Mouse (Mus musculus) heart, embryonic 16.5 days (tissue): Measurements from ENCODE around the gene Dnaic1. TPM values are rescaled to one million over a fixed set of nuclear protein-coding genes. Genes with fewer than 3 reads are reported as not detected.

ENCODE experiments used
- ATAC-seq: fragments of 200-750 bp; cut with Nextera tagmentation; replicated peaks from 2 replicates; pipeline ENCODE4 v1.8.0; 2017; ENCODE audit warnings: moderate number of reproducible peaks; ENCODE audit not compliant: insufficient read depth, low FRiP score; ENCODE audit errors: extremely low read depth
- H3K27ac ChIP-seq: fragments of 300-500 bp; sonication (generic); 2 replicates; pipeline ENCODE4 v1.5.1; 2014; ENCODE audit warnings: mild to moderate bottlenecking, low read length, control low read depth, moderate library complexity
- H3K27me3 ChIP-seq: fragments of 300-500 bp; sonication (generic); 2 replicates; pipeline ENCODE4 v1.6.1; 2014; ENCODE audit warnings: low read length, mixed read lengths; ENCODE audit not compliant: control insufficient read depth, insufficient read depth
- H3K36me3 ChIP-seq: fragments of 300-500 bp; sonication (generic); 2 replicates; pipeline ENCODE4 v1.6.1; 2014; ENCODE audit not compliant: control insufficient read depth, insufficient read depth
- H3K4me1 ChIP-seq: fragments of 300-500 bp; sonication (generic); 2 replicates; pipeline ENCODE4 v1.6.1; 2014; ENCODE audit warnings: low read length, mixed read lengths; ENCODE audit not compliant: control insufficient read depth, insufficient read depth
- H3K4me2 ChIP-seq: fragments of 300-500 bp; sonication (generic); 2 replicates; pipeline ENCODE4 v1.6.1; 2014; ENCODE audit warnings: low read depth, mild to moderate bottlenecking, control low read depth, low read length
- H3K4me3 ChIP-seq: fragments of 300-500 bp; sonication (generic); 2 replicates; pipeline ENCODE4 v1.5.1; 2014; ENCODE audit warnings: mild to moderate bottlenecking, control low read depth, low read length
- H3K9ac ChIP-seq: fragments of 300-500 bp; sonication (generic); 2 replicates; pipeline ENCODE4 v1.6.1; 2014; ENCODE audit warnings: low read length, control low read depth
- H3K9me3 ChIP-seq: fragments of 300-500 bp; sonication (generic); replicated peaks from 2 replicates; pipeline ENCODE4 v1.6.1; 2016; ENCODE audit warnings: low read length; ENCODE audit not compliant: control insufficient read depth
- WGBS: fragments of 180-500 bp; shearing (Covaris S2); extraction: QIAGEN DNeasy Blood & Tissue Kit; methylation state at CpG from one replicate; pipeline ENCODE4 v1.1.7; 2014; 5-methylcytosine and 5-hydroxymethylcytosine counted together
- polyA plus RNA-seq: library from polyadenylated mRNA; unstranded; fragments of >200 nt; fragmentation: Nextera tagmentation; extraction: Ambion mirVana; gene quantifications from 2 replicates; pipeline ENCODE4 v1.2.1, GENCODE M21; 2015

Dnaic1 gene
- polyA plus RNA-seq, 1 experiment from 2014 or later: 2.6 TPM

- Histone ChIP-seq H3K36me3 (no peaks in the 10 kb centered on the region), H3K4me3 (no peak overlapping the region), H3K9me3 (no peaks in the 10 kb centered on the region), H3K27ac (no peak overlapping the region), H3K27me3 (no peaks in the 10 kb centered on the region), H3K9ac (no peak overlapping the region), H3K4me2 (no peak overlapping the region), H3K4me1 (peaks cover 11% of the 10 kb centered on the region; the same call in 1 of the 2 replicates)
- no peak for ATAC-seq
- 18% methylated on average over 6 of the region's 6 CpGs for WGBS
Measured at GRCm38 (mm10) chr4:41532420-41532819, 37.2 kb upstream of the Dnaic1 start.

DNA sequence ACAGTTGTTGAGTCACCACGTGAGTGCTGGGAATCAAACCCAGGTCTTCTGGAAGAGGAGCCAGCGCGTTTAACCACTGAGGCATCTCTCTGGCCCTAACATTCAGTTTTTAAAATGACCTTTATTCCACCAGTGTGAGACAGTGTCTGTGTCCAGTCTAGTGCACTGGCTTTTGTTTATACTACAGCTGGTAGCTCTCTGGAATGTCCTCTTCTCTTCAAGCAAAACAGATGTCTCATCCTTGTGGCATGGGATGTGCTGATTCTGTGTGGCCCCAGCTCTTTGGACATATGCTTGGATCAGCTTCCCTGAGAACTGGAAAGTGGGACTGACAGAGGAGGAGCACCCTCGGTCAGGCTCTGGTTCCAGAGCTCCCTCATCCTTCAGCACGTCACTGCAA lies 34.7 kb upstream of the Dnaic1 start:
- Histone ChIP-seq H3K27me3 (no peaks in the 10 kb centered on the region), H3K4me1 (no peaks in the 10 kb centered on the region), H3K9ac (no peak overlapping the region), H3K4me2 (no peak overlapping the region), H3K4me3 (no peak overlapping the region), H3K27ac (no peak overlapping the region), H3K9me3 (no peaks in the 10 kb centered on the region), H3K36me3 (no peaks in the 10 kb centered on the region)
- ATAC-seq: no peak
- 66% methylated on average over 5 of the region's 5 CpGs for WGBS

GRCm38 (mm10) chr4:41542136-41542535 lies 27.4 kb upstream of the Dnaic1 start:
- WGBS: 77% methylated on average over 8 of the region's 8 CpGs
- H3K27me3 ChIP-seq: no peaks in the 10 kb centered on the region
- no peak for ATAC-seq

DNA sequence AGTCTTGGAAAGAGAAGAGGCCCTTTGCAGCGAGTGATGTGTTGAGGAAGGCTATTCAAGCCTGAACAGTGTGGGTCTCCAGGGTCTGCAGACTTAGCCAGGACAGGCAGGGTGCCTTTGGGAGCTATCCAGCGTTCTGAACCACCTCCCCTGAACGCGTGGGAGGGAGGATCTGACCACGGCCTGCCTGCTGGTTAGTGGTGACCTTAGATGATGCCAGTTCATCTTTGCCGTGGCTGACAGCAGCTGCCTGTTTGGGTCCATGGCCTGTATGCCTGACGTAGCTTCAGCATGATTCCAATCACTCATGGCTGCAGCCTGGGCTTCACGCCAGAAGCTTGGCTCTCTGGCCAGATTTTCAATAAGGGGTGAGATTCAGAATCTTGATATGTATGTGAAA lies 23.6 kb upstream of the Dnaic1 start:
- H3K4me1 ChIP-seq: no peaks in the 10 kb centered on the region
- no peaks in the 10 kb centered on the region for H3K27me3 ChIP-seq
- H3K4me3 ChIP-seq: no peak overlapping the region
- 14% methylated on average over 8 of the region's 8 CpGs for WGBS
- no peak overlapping the region for H3K4me2 ChIP-seq
- H3K27ac ChIP-seq: no peak overlapping the region
- H3K36me3 ChIP-seq: no peaks in the 10 kb centered on the region
- 0 out of 2 replicates have a peak, but pooled peaks have one; percentile 37 for ATAC-seq
- peaks cover 3% of the 10 kb centered on the region; the same call in 1 of the 2 replicates for H3K9me3 ChIP-seq
- no peak overlapping the region for H3K9ac ChIP-seq

More at GRCm38 (mm10) chr4:41542136-41542535, 27.4 kb upstream of the Dnaic1 start:
- H3K9ac ChIP-seq: no peak overlapping the region
- H3K36me3 ChIP-seq: no peaks in the 10 kb centered on the region
- H3K9me3 ChIP-seq: no peaks in the 10 kb centered on the region
- no peaks in the 10 kb centered on the region for H3K4me1 ChIP-seq
- no peak overlapping the region for H3K4me3 ChIP-seq
- H3K27ac ChIP-seq: no peak overlapping the region
- no peak overlapping the region for H3K4me2 ChIP-seq

GRCm38 (mm10) chr4:41547086-41547485 lies 22.5 kb upstream of the Dnaic1 start:
- 83% methylated on average over 1 of the region's 1 CpGs for WGBS
- H3K9me3 ChIP-seq: peaks cover 3% of the 10 kb centered on the region; the same call in 1 of the 2 replicates
- H3K27me3 ChIP-seq: no peaks in the 10 kb centered on the region
- no peak overlapping the region for H3K27ac ChIP-seq
- no peak for ATAC-seq
- H3K4me2 ChIP-seq: no peak overlapping the region
- H3K4me3 ChIP-seq: no peak overlapping the region
- no peak overlapping the region for H3K9ac ChIP-seq
- no peaks in the 10 kb centered on the region for H3K36me3 ChIP-seq
- no peaks in the 10 kb centered on the region for H3K4me1 ChIP-seq

DNA sequence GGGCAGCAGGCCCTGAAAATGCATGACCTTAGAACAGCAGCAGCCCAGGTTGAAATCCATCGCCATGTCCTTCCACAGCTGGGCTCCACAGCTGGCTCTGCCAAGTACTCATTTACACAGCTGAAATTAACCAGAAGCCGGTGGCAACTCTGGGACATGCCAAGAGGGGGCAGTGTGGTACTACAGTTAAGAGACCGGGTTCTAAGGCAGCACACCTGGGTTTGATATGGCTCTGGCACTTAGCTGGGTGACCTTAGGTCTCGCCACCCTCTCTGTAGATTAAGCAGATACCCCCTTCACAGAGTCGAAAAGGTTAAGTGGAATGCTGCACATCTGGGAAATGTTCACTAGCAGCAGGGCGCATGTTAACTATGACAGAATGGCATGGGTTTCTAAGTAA lies 17.0 kb upstream of the Dnaic1 start:
- peaks cover 3% of the 10 kb centered on the region; the same call in 1 of the 2 replicates for H3K9me3 ChIP-seq
- no peak overlapping the region for H3K4me3 ChIP-seq
- 36% methylated on average over 6 of the region's 6 CpGs for WGBS
- H3K27ac ChIP-seq: no peak overlapping the region
- H3K4me2 ChIP-seq: no peak overlapping the region
- no peaks in the 10 kb centered on the region for H3K27me3 ChIP-seq
- ATAC-seq: no peak
- peaks cover 12% of the 10 kb centered on the region for H3K4me1 ChIP-seq
- H3K9ac ChIP-seq: no peak overlapping the region
- no peaks in the 10 kb centered on the region for H3K36me3 ChIP-seq

GRCm38 (mm10) chr4:41553116-41553515 lies 16.5 kb upstream of the Dnaic1 start:
- H3K4me2 ChIP-seq: no peak overlapping the region
- peaks cover 12% of the 10 kb centered on the region for H3K4me1 ChIP-seq
- H3K27ac ChIP-seq: no peak overlapping the region
- H3K27me3 ChIP-seq: no peaks in the 10 kb centered on the region
- no peak overlapping the region for H3K9ac ChIP-seq
- H3K36me3 ChIP-seq: no peaks in the 10 kb centered on the region
- H3K4me3 ChIP-seq: no peak overlapping the region
- WGBS: 76% methylated on average over 11 of the region's 11 CpGs
- H3K9me3 ChIP-seq: no peaks in the 10 kb centered on the region
- ATAC-seq: no peak

GRCm38 (mm10) chr4:41554994-41555663 lies 14.4 kb upstream of the Dnaic1 start:
- 60% methylated on average over 14 of the region's 14 CpGs for WGBS

GRCm38 (mm10) chr4:41556311-41556953 lies 13.1 kb upstream of the Dnaic1 start:
- 41% methylated on average over 5 of the region's 5 CpGs for WGBS
- H3K36me3 ChIP-seq: no peaks in the 10 kb centered on the region
- ATAC-seq: no peak
- H3K9ac ChIP-seq: no peak overlapping the region
- peaks cover 12% of the 10 kb centered on the region for H3K4me1 ChIP-seq
- H3K4me3 ChIP-seq: no peak overlapping the region
- no peaks in the 10 kb centered on the region for H3K9me3 ChIP-seq
- H3K27ac ChIP-seq: no peak overlapping the region
- H3K27me3 ChIP-seq: no peaks in the 10 kb centered on the region
- H3K4me2 ChIP-seq: no peak overlapping the region

More at GRCm38 (mm10) chr4:41554994-41555663, 14.4 kb upstream of the Dnaic1 start:
- no peak overlapping the region for H3K4me2 ChIP-seq
- peak overlapping the region; percentile 41 for H3K27ac ChIP-seq
- ATAC-seq: peak; percentile 55; the same call in 1 of the 2 replicates
- H3K4me1 ChIP-seq: peaks cover 12% of the 10 kb centered on the region
- no peak overlapping the region for H3K4me3 ChIP-seq
- H3K9ac ChIP-seq: no peak overlapping the region
- H3K36me3 ChIP-seq: no peaks in the 10 kb centered on the region
- no peaks in the 10 kb centered on the region for H3K9me3 ChIP-seq
- no peaks in the 10 kb centered on the region for H3K27me3 ChIP-seq
